Mouse (Mus musculus): ENCODE measurements around the gene Tnfaip8l3. TPM values are rescaled to one million over a fixed set of nuclear protein-coding genes. Genes with fewer than 3 reads are reported as not detected.
A peak's percentile ranks its signal among the peaks of the same experiment; 100 is the strongest.

The Tnfaip8l3 gene
- polyA plus RNA-seq, 1 experiment from 2014 or later, result 0.09 TPM

GRCm38 (mm10) chr9:54074901-54075300 lies 6.7 kb upstream of the Tnfaip8l3 start:
- no peak overlapping the region for H3K9ac ChIP-seq (replicated peaks)
- H3K27ac ChIP-seq (ENCODE audit: low read depth), result no peak overlapping the region
- H3K4me2 ChIP-seq (ENCODE audit: low read depth, low read length), result no peak overlapping the region
- TF ChIP-seq EP300 (IDR thresholded peaks at IDR 0.05; ENCODE audit: low read depth) (no peak), CTCF (IDR thresholded peaks at IDR 0.05; ENCODE audit: low read depth) (no peak)
- H3K4me3 ChIP-seq (ENCODE audit: low read depth, low read length), result no peak overlapping the region
- 75% methylated on average over 3 of the region's 3 CpGs for WGBS (ENCODE audit: insufficient replicate concordance)
- H3K36me3 ChIP-seq (replicated peaks; ENCODE audit: insufficient read depth, low read length), result no peaks in the 10 kb centered on the region
- no peaks in the 10 kb centered on the region for H3K27me3 ChIP-seq (ENCODE audit: insufficient read depth, low read length)
- no peaks in the 10 kb centered on the region for H3K4me1 ChIP-seq (ENCODE audit: insufficient read depth)
- no peaks in the 10 kb centered on the region for H3K9me3 ChIP-seq (ENCODE audit: low read length)
- ATAC-seq, result no peak
- no peak for DNase-seq

- Histone ChIP-seq H3K4me2 (ENCODE audit: low read depth, low read length) (no peak overlapping the region), H3K27ac (ENCODE audit: low read depth) (no peak overlapping the region), H3K9me3 (ENCODE audit: low read length) (no peaks in the 10 kb centered on the region), H3K4me1 (ENCODE audit: insufficient read depth) (peaks cover 4% of the 10 kb centered on the region; the same call in 1 of the 2 replicates), H3K9ac (replicated peaks) (no peak overlapping the region), H3K36me3 (replicated peaks; ENCODE audit: insufficient read depth, low read length) (no peaks in the 10 kb centered on the region), H3K4me3 (ENCODE audit: low read depth, low read length) (no peak overlapping the region), H3K27me3 (ENCODE audit: insufficient read depth, low read length) (no peaks in the 10 kb centered on the region)
- ATAC-seq (no peak), DNase-seq (no peak)
- 68% methylated on average over 4 of the region's 4 CpGs for WGBS (ENCODE audit: insufficient replicate concordance)
- TF ChIP-seq EP300 (IDR thresholded peaks at IDR 0.05; ENCODE audit: low read depth) (no peak), CTCF (IDR thresholded peaks at IDR 0.05; ENCODE audit: low read depth) (no peak)
Measured at GRCm38 (mm10) chr9:54073688-54074087, 5.5 kb upstream of the Tnfaip8l3 start.

DNA sequence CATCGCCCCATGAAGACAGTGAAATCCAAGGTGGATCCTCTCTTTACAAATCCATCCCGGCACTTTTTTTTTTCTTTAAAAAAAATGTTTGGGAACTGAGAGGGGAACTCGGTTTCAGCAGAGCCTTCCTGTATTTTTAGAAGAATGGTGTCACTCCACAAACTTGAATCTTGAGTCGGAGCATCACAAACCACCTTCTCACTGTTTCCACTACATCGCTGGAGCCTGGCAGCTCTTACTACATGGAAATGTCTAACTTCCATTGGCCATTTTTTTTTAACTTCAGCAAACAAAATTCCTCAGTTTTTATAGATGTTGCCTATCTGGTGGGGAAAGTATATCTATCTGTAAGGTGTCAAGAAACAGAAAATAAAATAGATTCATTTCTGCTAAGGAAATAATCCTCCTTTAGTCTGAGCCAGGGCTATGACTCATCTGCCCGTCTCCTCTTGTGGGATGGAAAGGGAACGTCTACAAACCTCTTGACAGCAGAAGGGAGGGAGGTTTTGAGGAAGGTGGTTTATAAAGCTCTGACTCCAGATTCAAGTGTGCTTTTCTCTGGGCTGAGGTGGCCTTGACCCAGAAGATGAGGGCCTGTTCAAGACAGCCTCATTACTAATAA lies 3.4 kb upstream of the Tnfaip8l3 start:
- TF ChIP-seq EP300 (IDR thresholded peaks at IDR 0.05; ENCODE audit: low read depth) (no peak), CTCF (IDR thresholded peaks at IDR 0.05; ENCODE audit: low read depth) (no peak)
- Histone ChIP-seq H3K36me3 (replicated peaks; ENCODE audit: insufficient read depth, low read length) (no peaks in the 10 kb centered on the region), H3K4me2 (ENCODE audit: low read depth, low read length) (no peak overlapping the region), H3K9ac (replicated peaks) (no peak overlapping the region), H3K4me3 (ENCODE audit: low read depth, low read length) (no peak overlapping the region), H3K9me3 (ENCODE audit: low read length) (no peaks in the 10 kb centered on the region), H3K27me3 (ENCODE audit: insufficient read depth, low read length) (peaks cover 7% of the 10 kb centered on the region; the same call in 1 of the 2 replicates), H3K4me1 (ENCODE audit: insufficient read depth) (peaks cover 8% of the 10 kb centered on the region; the same call in 1 of the 2 replicates), H3K27ac (ENCODE audit: low read depth) (no peak overlapping the region)
- ATAC-seq (no peak), DNase-seq (no peak)
- WGBS (ENCODE audit: insufficient replicate concordance), result 50% methylated on average over 7 of the region's 7 CpGs

GRCm38 (mm10) chr9:54069204-54069603 lies 1.0 kb upstream of the Tnfaip8l3 start:
- no peaks in the 10 kb centered on the region for H3K36me3 ChIP-seq (replicated peaks; ENCODE audit: insufficient read depth, low read length)
- WGBS (ENCODE audit: insufficient replicate concordance), result 39% methylated on average over 5 of the region's 5 CpGs
- DNase-seq (no peak), ATAC-seq (peak; percentile 69; the same call in 1 of the 2 replicates)
- 0 out of 2 replicates have a peak overlapping the region, but pooled peaks have one; percentile 48 for H3K27ac ChIP-seq (ENCODE audit: low read depth)
- peaks cover 7% of the 10 kb centered on the region; the same call in 1 of the 2 replicates for H3K27me3 ChIP-seq (ENCODE audit: insufficient read depth, low read length)
- H3K4me2 ChIP-seq (ENCODE audit: low read depth, low read length), result peak overlapping the region; percentile 74
- TF ChIP-seq CTCF (IDR thresholded peaks at IDR 0.05; ENCODE audit: low read depth), result no peak
- no peak for TF ChIP-seq EP300 (IDR thresholded peaks at IDR 0.05; ENCODE audit: low read depth)
- peaks cover 8% of the 10 kb centered on the region; the same call in 1 of the 2 replicates for H3K4me1 ChIP-seq (ENCODE audit: insufficient read depth)
- H3K9ac ChIP-seq (replicated peaks), result peak overlapping the region; percentile 26; the same call in 1 of the 2 replicates
- no peaks in the 10 kb centered on the region for H3K9me3 ChIP-seq (ENCODE audit: low read length)
- H3K4me3 ChIP-seq (ENCODE audit: low read depth, low read length), result peak overlapping the region; percentile 46

DNA sequence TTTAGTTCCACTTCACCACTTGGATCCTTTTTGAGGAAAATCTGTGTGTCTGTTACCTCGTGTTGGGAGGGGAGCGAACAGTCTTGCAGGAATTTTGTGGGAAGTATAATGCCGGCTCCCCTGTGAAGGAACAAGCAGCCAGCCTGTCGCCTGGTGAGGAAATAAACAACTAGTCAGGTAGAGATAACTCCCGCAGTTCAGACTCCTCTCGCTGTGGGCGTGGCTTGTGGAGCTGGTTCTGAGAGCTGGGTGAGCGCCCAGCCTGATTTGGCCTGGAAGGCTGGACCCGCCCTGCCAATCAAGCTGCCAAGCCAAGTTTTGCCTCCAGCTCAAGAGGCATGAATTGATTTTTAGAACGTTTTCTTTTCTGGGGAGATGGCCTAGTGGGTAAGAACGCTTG lies 589 bp upstream of the Tnfaip8l3 start:
- DNase-seq, result peak; percentile 72
- peaks cover 8% of the 10 kb centered on the region; the same call in 1 of the 2 replicates for H3K4me1 ChIP-seq (ENCODE audit: insufficient read depth)
- TF ChIP-seq EP300 (IDR thresholded peaks at IDR 0.05; ENCODE audit: low read depth) (no peak), CTCF (IDR thresholded peaks at IDR 0.05; ENCODE audit: low read depth) (no peak)

GRCm38 (mm10) chr9:54067642-54068031 lies 551 bp downstream of the Tnfaip8l3 start:
- TF ChIP-seq CTCF (IDR thresholded peaks at IDR 0.05; ENCODE audit: low read depth), result no peak
- no peak for TF ChIP-seq EP300 (IDR thresholded peaks at IDR 0.05; ENCODE audit: low read depth)
- Histone ChIP-seq H3K36me3 (replicated peaks; ENCODE audit: insufficient read depth, low read length) (no peaks in the 10 kb centered on the region), H3K27ac (ENCODE audit: low read depth) (no peak overlapping the region), H3K4me3 (ENCODE audit: low read depth, low read length) (peak overlapping the region; percentile 46), H3K27me3 (ENCODE audit: insufficient read depth, low read length) (peaks cover 7% of the 10 kb centered on the region; the same call in 1 of the 2 replicates), H3K4me1 (ENCODE audit: insufficient read depth) (peaks cover 8% of the 10 kb centered on the region; the same call in 1 of the 2 replicates), H3K4me2 (ENCODE audit: low read depth, low read length) (peak overlapping the region; percentile 74), H3K9me3 (ENCODE audit: low read length) (no peaks in the 10 kb centered on the region), H3K9ac (replicated peaks) (no peak overlapping the region)
- WGBS (ENCODE audit: insufficient replicate concordance), result 1% methylated on average over 16 of the region's 16 CpGs
- no peak for DNase-seq
- no peak for ATAC-seq

More for the DNA sequence above, 589 bp upstream of the Tnfaip8l3 start:
- Histone ChIP-seq H3K4me2 (ENCODE audit: low read depth, low read length) (peak overlapping the region; percentile 74), H3K36me3 (replicated peaks; ENCODE audit: insufficient read depth, low read length) (no peaks in the 10 kb centered on the region), H3K27me3 (ENCODE audit: insufficient read depth, low read length) (peaks cover 7% of the 10 kb centered on the region; the same call in 1 of the 2 replicates), H3K27ac (ENCODE audit: low read depth) (0 out of 2 replicates have a peak overlapping the region, but pooled peaks have one; percentile 48), H3K9me3 (ENCODE audit: low read length) (no peaks in the 10 kb centered on the region), H3K9ac (replicated peaks) (peak overlapping the region; percentile 26; the same call in 1 of the 2 replicates), H3K4me3 (ENCODE audit: low read depth, low read length) (peak overlapping the region; percentile 46)
- under 1% methylated on average over 11 of the region's 11 CpGs for WGBS (ENCODE audit: insufficient replicate concordance)
- peak; percentile 87 for ATAC-seq
